Mouse (Mus musculus) ES-E14 (cell line): ENCODE data around the gene Ripor2.

Source experiments
- CHD2 ChIP-seq: IDR thresholded peaks from 2 replicates; pipeline ENCODE4 v1.6.1; 2014; ENCODE audit warnings: mild to moderate bottlenecking, low read depth, low read length, inconsistent platforms
- HCFC1 ChIP-seq: IDR thresholded peaks from 2 replicates; pipeline ENCODE4 v1.6.1; 2012; ENCODE audit warnings: low read length, inconsistent platforms, borderline replicate concordance; ENCODE audit not compliant: insufficient read depth
- ZC3H11A ChIP-seq: IDR thresholded peaks from 2 replicates; pipeline ENCODE4 v1.6.1; 2012; ENCODE audit warnings: low read depth, mild to moderate bottlenecking, inconsistent platforms, low read length, borderline replicate concordance
- ZNF384 ChIP-seq: IDR thresholded peaks from 2 replicates; pipeline ENCODE4 v1.6.1; 2012; ENCODE audit warnings: low read depth, low read length, inconsistent platforms

DNA sequence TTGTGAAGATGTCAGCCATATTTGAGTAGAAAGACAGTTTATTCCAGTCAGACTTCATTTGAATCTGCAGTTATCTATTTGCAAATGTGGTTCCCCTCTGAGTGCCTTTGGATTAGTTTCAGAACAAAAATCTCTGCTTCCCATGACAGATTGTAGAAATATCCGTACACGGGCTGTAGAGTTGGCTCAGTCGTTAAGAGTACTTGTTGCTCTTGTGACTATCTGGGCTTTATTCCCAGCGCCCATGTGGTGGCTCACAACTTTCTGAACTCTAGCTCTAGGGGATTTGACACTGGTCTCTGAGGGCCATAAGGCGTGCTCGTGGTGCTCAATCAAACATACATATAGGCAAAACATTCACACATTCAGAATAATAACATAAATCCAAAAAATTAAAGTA is 10.1 kb upstream of the Ripor2 start:
- no peak for TF ChIP-seq ZNF384
- no peak for TF ChIP-seq CHD2
- no peak for TF ChIP-seq HCFC1
- TF ChIP-seq ZC3H11A = no peak
